ENCODE assay signal across 9 mouse cellular contexts in the genomic region with DNA sequence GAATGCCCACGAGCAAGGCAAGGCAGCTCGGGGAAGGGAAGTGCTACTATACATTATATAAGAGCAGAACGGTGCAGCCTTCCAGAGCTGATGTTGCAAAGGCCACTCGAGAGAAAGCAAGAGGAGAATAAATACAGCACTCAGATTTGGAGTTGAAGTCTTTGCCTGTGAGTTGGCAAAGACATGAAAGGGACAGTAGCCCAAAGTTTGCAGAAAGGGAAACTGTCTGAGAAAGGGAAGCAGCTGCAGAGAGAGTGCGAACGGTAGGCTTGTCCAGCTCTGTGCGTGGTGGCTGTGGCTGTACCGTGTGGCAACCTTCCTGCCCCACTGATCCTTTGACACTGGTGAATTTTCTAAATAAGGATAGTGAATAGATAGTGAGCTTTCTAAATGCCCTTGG. TPM values are rescaled to one million over a fixed set of nuclear protein-coding genes. Genes with fewer than 3 reads are reported as not detected.
DNase-seq lines count a peak whose midpoint lies in the region; ATAC-seq and TF ChIP-seq lines count a peak whose summit lies in the region.
"Had no signal": no experiment of that assay in that cellular context is flagged by ENCODE, and none has a peak within 500 bp of the region (broad histone marks: within the 10 kb centered on the region; RNA-seq: fewer than 3 reads in every experiment).

No protein-coding gene starts in this region.

- H3K9ac ChIP-seq in MEL (ENCODE audit: control insufficient read depth, low read depth, low read length, poor library complexity, severe bottlenecking) = peak overlapping the region; percentile 69
- H3K9ac ChIP-seq in hindbrain, embryonic 14.5 days = peak overlapping the region; percentile 89

- H3K36me3 ChIP-seq in MEL (ENCODE audit: control insufficient read depth in 1 of 2, insufficient read depth in 2 of 2, low read length in 2 of 2) = peaks cover 0 to 44% of the 10 kb centered on the region in 2 experiments; a peak in 2 of 4 replicates
- H3K36me3 ChIP-seq in hindbrain, embryonic 14.5 days (replicated peaks; ENCODE audit: control insufficient read depth, insufficient read depth) = no peaks in the 10 kb centered on the region

- no peak for TF ChIP-seq RAD21 in MEL (IDR thresholded peaks at IDR 0.05; ENCODE audit: low read depth, low read length)

- H3K27me3 ChIP-seq in MEL (ENCODE audit: control insufficient read depth in 1 of 2, insufficient read depth in 2 of 2, low read length in 2 of 2) = no peaks in the 10 kb centered on the region
- no peaks in the 10 kb centered on the region for H3K27me3 ChIP-seq in hindbrain, embryonic 14.5 days (ENCODE audit: control insufficient read depth, insufficient read depth, low read length)

- no peaks in the 10 kb centered on the region for H3K9me3 ChIP-seq in MEL (replicated peaks; ENCODE audit: insufficient read depth, low read length)
- no peaks in the 10 kb centered on the region for H3K9me3 ChIP-seq in hindbrain, embryonic 14.5 days (ENCODE audit: control insufficient read depth, low read length)

- H3K79me2 ChIP-seq in MEL (ENCODE audit: control insufficient read depth, insufficient read depth, low read length, poor library complexity) = peaks cover 50% of the 10 kb centered on the region

- H3K4me2 ChIP-seq in hindbrain, embryonic 14.5 days (replicated peaks) = peak overlapping the region; percentile 78

- no peak for TF ChIP-seq POLR2A in MEL (IDR thresholded peaks at IDR 0.05; ENCODE audit: control insufficient read depth in 1 of 2, insufficient read depth in 1 of 2, low read depth in 1 of 2, low read length in 2 of 2, poor library complexity in 1 of 2)

- no peak for TF ChIP-seq CTCF in MEL (IDR thresholded peaks at IDR 0.05 in 2 of 3, conservative IDR thresholded peaks at IDR 0.05 in 1 of 3; ENCODE audit: control insufficient read depth in 1 of 3, insufficient read depth in 1 of 3, low read depth in 2 of 3, low read length in 3 of 3, poor library complexity in 1 of 3, severe bottlenecking in 1 of 3)

- peaks cover 19 to 27% of the 10 kb centered on the region in 2 experiments for H3K4me1 ChIP-seq in MEL (ENCODE audit: control insufficient read depth in 1 of 2, insufficient read depth in 2 of 2, low read length in 2 of 2)
- peaks cover 35% of the 10 kb centered on the region for H3K4me1 ChIP-seq in hindbrain, embryonic 14.5 days (replicated peaks; ENCODE audit: control insufficient read depth, insufficient read depth, low read length)

- no peak for ATAC-seq in hindbrain, embryonic 14.5 days (ENCODE audit: low FRiP score)
- ATAC-seq in megakaryocyte, adult 5-6 weeks (ENCODE audit: poor library complexity, severe bottlenecking) = peak; percentile 57

- peak; percentile 2 for DNase-seq in embryo, embryonic 11 days
- no peak for DNase-seq in embryo, embryonic 9.5 days (ENCODE audit: extremely low spot score)
- DNase-seq in MEL (ENCODE audit: low read depth, low spot score) = peak; percentile 41
- no peak for DNase-seq in hindbrain, embryonic 14.5 days (ENCODE audit: low spot score)
- DNase-seq in left cerebral cortex, adult 11 months (ENCODE audit: low spot score) = no peak
- DNase-seq in urinary bladder, adult 18-20 months (ENCODE audit: low spot score in 2 of 2) = no peak
- DNase-seq in adrenal gland, postnatal 25 days = no peak

- H3K4me3 ChIP-seq in MEL (ENCODE audit: control insufficient read depth in 1 of 2, insufficient read depth in 1 of 2, low read depth in 2 of 2, low read length in 2 of 2) = peak overlapping the region; percentile 39 to 78
- peak overlapping the region; percentile 95 for H3K4me3 ChIP-seq in hindbrain, embryonic 14.5 days (replicated peaks; ENCODE audit: low read length)

- H3K27ac ChIP-seq in MEL (ENCODE audit: control insufficient read depth, low read depth, low read length) = no peak overlapping the region
- H3K27ac ChIP-seq in hindbrain, embryonic 14.5 days = no peak overlapping the region

- 57% methylated on average over 8 of the region's 8 CpGs for WGBS in hindbrain, embryonic 14.5 days

- no peak for TF ChIP-seq EP300 in MEL (IDR thresholded peaks at IDR 0.05; ENCODE audit: low read depth in 1 of 2, low read length in 2 of 2)

TF ChIP-seq in MEL, 35 proteins besides CTCF, POLR2A, EP300 and RAD21:
- TF ChIP-seq SMC3 (IDR thresholded peaks at IDR 0.05; ENCODE audit: low read depth, low read length) (no peak), E2F4 (IDR thresholded peaks at IDR 0.05; ENCODE audit: borderline replicate concordance, low read depth, low read length) (no peak), POLR2AphosphoS2 (IDR thresholded peaks at IDR 0.05; ENCODE audit: low read length) (no peak), ZKSCAN1 (IDR thresholded peaks at IDR 0.05; ENCODE audit: low read depth, low read length) (no peak)

RNA-seq across cellular contexts. Expression of a gene that starts 1.6 kb away (rescaled TPM):
- total RNA-seq in MEL (2012; rRNA removed) = 18.6 and 20.0 TPM in 2 replicates
- 10 to 100 TPM; 23.5 to 30.0 TPM for polyA plus RNA-seq in MEL (2012; ENCODE audit: insufficient read depth in 1 of 2, insufficient read length in 2 of 2, low read depth in 1 of 2, low replicate concordance in 2 of 2, missing spikeins in 1 of 2)
- 13.1 and 13.6 TPM in 2 replicates for polyA plus RNA-seq in hindbrain, embryonic 14.5 days (2014; fragmentation: Nextera tagmentation; extraction: Ambion mirVana)
- 19.6 and 21.1 TPM in 2 replicates for total RNA-seq in megakaryocyte, adult 5-6 weeks (2015)
- total RNA-seq in megakaryocyte, adult 5-6 weeks (2017) = 8.0 and 11.6 TPM in 2 replicates
- total RNA-seq in adrenal gland, postnatal 25 days (2021) = 40.1 and 40.4 TPM in 2 replicates

RNA-seq across cellular contexts. Expression of a gene that starts 8.9 kb away (rescaled TPM):
- 0.92 TPM in 2 replicates for total RNA-seq in MEL (2012; rRNA removed)
- polyA plus RNA-seq in MEL (2012; ENCODE audit: insufficient read depth in 1 of 2, insufficient read length in 2 of 2, low read depth in 1 of 2, low replicate concordance in 2 of 2, missing spikeins in 1 of 2) = under 1 TPM in 1 of 2 experiments, not detected in 1; 0.31 TPM
- polyA plus RNA-seq in hindbrain, embryonic 14.5 days (2014; fragmentation: Nextera tagmentation; extraction: Ambion mirVana) = 0.43 and 0.76 TPM in 2 replicates
- not detected in 2 replicates for total RNA-seq in megakaryocyte, adult 5-6 weeks (2015)
- not detected in 2 replicates for total RNA-seq in megakaryocyte, adult 5-6 weeks (2017)
- not detected in 2 replicates for total RNA-seq in adrenal gland, postnatal 25 days (2021)
- total RNA-seq: gastrocnemius, adult 18-20 months had no signal

RNA-seq across cellular contexts. Expression of a gene that starts 44.0 kb away (rescaled TPM):
- total RNA-seq in MEL (2012; rRNA removed) = 229 and 244 TPM in 2 replicates
- polyA plus RNA-seq in MEL (2012; ENCODE audit: insufficient read depth in 1 of 2, insufficient read length in 2 of 2, low read depth in 1 of 2, low replicate concordance in 2 of 2, missing spikeins in 1 of 2) = 100 to 1,000 TPM; 338 to 659 TPM
- 249 and 268 TPM in 2 replicates for polyA plus RNA-seq in hindbrain, embryonic 14.5 days (2014; fragmentation: Nextera tagmentation; extraction: Ambion mirVana)
- total RNA-seq in megakaryocyte, adult 5-6 weeks (2015) = 143 and 172 TPM in 2 replicates
- 115 and 116 TPM in 2 replicates for total RNA-seq in megakaryocyte, adult 5-6 weeks (2017)
- total RNA-seq in adrenal gland, postnatal 25 days (2021) = 319 and 341 TPM in 2 replicates

Comparison
In these comparisons a context has a peak if more than half of its experiments do, and no peak if none do; other contexts are left out.
1. DNase-seq: peak in embryo, embryonic 11 days (single experiment) and MEL (single experiment); none in embryo, embryonic 9.5 days (single experiment), hindbrain, embryonic 14.5 days (single experiment), left cerebral cortex, adult 11 months (single experiment), urinary bladder, adult 18-20 months (0 of 2) and adrenal gland, postnatal 25 days (single experiment).